Mouse (Mus musculus): ENCODE measurements around the gene Pou2f3. TPM values are rescaled to one million over a fixed set of nuclear protein-coding genes. Genes with fewer than 3 reads are reported as not detected.

Pou2f3 gene
- polyA plus RNA-seq, 2 experiments: not detected

- TF ChIP-seq CTCF (IDR thresholded peaks at IDR 0.05; ENCODE audit: low read depth) (no peak), EP300 (IDR thresholded peaks at IDR 0.05; ENCODE audit: low read depth) (no peak)
- no peaks in the 10 kb centered on the region for H3K4me1 ChIP-seq (replicated peaks; ENCODE audit: control insufficient read depth in 2 of 2, insufficient read depth in 2 of 2, low read length in 1 of 2)
- H3K36me3 ChIP-seq (replicated peaks; ENCODE audit: control insufficient read depth, insufficient read depth, low read depth): no peaks in the 10 kb centered on the region
- no peak overlapping the region for H3K4me3 ChIP-seq (ENCODE audit: insufficient read depth in 1 of 2, low read depth in 2 of 2, low read length in 2 of 2)
- H3K27ac ChIP-seq: no peak overlapping the region
- no peak overlapping the region for H3K4me2 ChIP-seq (ENCODE audit: low read depth)
- DNase-seq (ENCODE audit: low read depth in 3 of 3, low spot score in 3 of 3) (no peak), ATAC-seq (ENCODE audit: insufficient read depth) (no peak)
- WGBS (ENCODE audit: insufficient replicate concordance): 25% methylated on average over 6 of the region's 6 CpGs
- H3K27me3 ChIP-seq (ENCODE audit: control insufficient read depth, insufficient read depth, low read length): no peaks in the 10 kb centered on the region
- H3K9ac ChIP-seq (replicated peaks): no peak overlapping the region
- no peaks in the 10 kb centered on the region for H3K9me3 ChIP-seq (ENCODE audit: control insufficient read depth, low read length)
Measured at GRCm38 (mm10) chr9:43155960-43156359, 54.2 kb downstream of the Pou2f3 start.

DNA sequence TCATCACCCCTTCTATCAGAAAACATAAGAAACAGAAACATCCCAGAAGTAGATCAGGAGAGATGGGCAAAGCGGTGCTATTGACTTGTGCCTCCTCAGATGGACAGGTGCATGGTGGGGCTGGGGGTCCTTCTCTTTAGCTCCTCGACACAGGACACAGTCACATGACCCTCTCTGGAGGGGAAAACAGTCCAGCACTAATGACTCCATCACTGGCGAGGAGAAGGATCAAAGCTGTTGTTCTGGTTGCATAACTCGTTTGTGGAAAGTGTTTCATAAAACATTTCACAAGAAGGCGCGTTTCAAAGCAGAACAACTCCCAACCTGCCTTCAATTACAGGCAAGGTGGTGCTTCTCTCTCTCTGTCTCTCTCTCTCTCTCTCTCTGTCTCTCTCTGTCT, 58.4 kb downstream of the Pou2f3 start:
- no peak overlapping the region for H3K27ac ChIP-seq
- 58% methylated on average over 6 of the region's 6 CpGs for WGBS (ENCODE audit: insufficient replicate concordance)

DNA sequence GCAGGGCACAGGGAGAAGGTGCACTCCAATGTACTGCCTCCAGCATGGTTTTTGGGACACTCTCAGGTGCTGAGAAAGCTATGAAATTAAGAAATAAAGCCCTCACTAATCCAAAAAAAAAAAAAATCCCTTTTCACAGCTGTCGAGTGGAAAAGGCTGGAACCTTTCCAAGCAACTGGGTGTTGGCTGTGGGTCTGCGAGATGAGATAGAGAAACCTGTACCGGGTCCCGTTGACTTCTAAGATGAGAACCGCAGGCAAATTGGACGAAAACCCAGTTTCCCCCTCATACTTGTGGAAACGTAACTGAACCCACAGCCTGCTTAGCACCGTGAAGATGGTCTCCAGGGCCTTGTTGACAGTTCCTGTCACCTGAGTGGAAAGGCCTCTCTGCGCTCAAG, 59.2 kb downstream of the Pou2f3 start:
- Histone ChIP-seq H3K9me3 (ENCODE audit: control insufficient read depth, low read length) (no peaks in the 10 kb centered on the region), H3K27me3 (ENCODE audit: control insufficient read depth, insufficient read depth, low read length) (no peaks in the 10 kb centered on the region), H3K27ac (no peak overlapping the region), H3K36me3 (replicated peaks; ENCODE audit: control insufficient read depth, insufficient read depth, low read depth) (no peaks in the 10 kb centered on the region), H3K4me1 (replicated peaks; ENCODE audit: control insufficient read depth in 2 of 2, insufficient read depth in 2 of 2, low read length in 1 of 2) (no peaks in the 10 kb centered on the region), H3K4me2 (ENCODE audit: low read depth) (no peak overlapping the region), H3K4me3 (ENCODE audit: insufficient read depth in 1 of 2, low read depth in 2 of 2, low read length in 2 of 2) (no peak overlapping the region), H3K9ac (replicated peaks) (no peak overlapping the region)
- ATAC-seq (ENCODE audit: insufficient read depth) (no peak), DNase-seq (ENCODE audit: low read depth in 3 of 3, low spot score in 3 of 3) (no peak)
- 63% methylated on average over 9 of the region's 9 CpGs for WGBS (ENCODE audit: insufficient replicate concordance)
- TF ChIP-seq EP300 (IDR thresholded peaks at IDR 0.05; ENCODE audit: low read depth): no peak
- TF ChIP-seq CTCF (IDR thresholded peaks at IDR 0.05; ENCODE audit: low read depth): no peak

More for the DNA sequence above, 58.4 kb downstream of the Pou2f3 start:
- H3K9ac ChIP-seq (replicated peaks): no peak overlapping the region
- H3K4me1 ChIP-seq (replicated peaks; ENCODE audit: control insufficient read depth in 2 of 2, insufficient read depth in 2 of 2, low read length in 1 of 2): no peaks in the 10 kb centered on the region
- H3K27me3 ChIP-seq (ENCODE audit: control insufficient read depth, insufficient read depth, low read length): no peaks in the 10 kb centered on the region
- no peak for TF ChIP-seq EP300 (IDR thresholded peaks at IDR 0.05; ENCODE audit: low read depth)
- no peak for TF ChIP-seq CTCF (IDR thresholded peaks at IDR 0.05; ENCODE audit: low read depth)
- no peaks in the 10 kb centered on the region for H3K9me3 ChIP-seq (ENCODE audit: control insufficient read depth, low read length)
- DNase-seq (ENCODE audit: low read depth in 3 of 3, low spot score in 3 of 3): no peak
- H3K4me2 ChIP-seq (ENCODE audit: low read depth): no peak overlapping the region
- no peak for ATAC-seq (ENCODE audit: insufficient read depth)
- no peaks in the 10 kb centered on the region for H3K36me3 ChIP-seq (replicated peaks; ENCODE audit: control insufficient read depth, insufficient read depth, low read depth)
- H3K4me3 ChIP-seq (ENCODE audit: insufficient read depth in 1 of 2, low read depth in 2 of 2, low read length in 2 of 2): no peak overlapping the region

DNA sequence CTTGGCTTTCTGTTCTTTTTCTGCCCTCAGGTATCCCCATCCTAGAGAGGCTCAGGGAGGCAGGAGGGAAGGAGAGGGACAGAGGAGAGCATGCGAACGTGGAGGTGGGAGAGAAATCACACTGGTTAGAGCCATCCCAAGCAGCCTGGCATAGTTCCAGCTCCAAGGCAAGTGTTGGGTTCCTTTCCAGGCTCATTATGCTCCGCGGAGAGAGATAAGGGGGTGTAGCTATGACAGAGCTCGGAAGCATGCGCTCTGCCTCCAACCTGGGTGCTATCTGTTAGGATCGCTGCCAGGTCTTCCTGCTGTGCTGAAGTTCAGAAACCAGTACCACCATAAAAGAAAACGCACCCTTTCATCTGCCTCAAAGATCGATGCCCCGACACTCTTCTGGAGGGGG, 60.1 kb downstream of the Pou2f3 start:
- DNase-seq (ENCODE audit: low read depth in 3 of 3, low spot score in 3 of 3): no peak
- no peak overlapping the region for H3K4me2 ChIP-seq (ENCODE audit: low read depth)
- TF ChIP-seq CTCF (IDR thresholded peaks at IDR 0.05; ENCODE audit: low read depth) (no peak), EP300 (IDR thresholded peaks at IDR 0.05; ENCODE audit: low read depth) (no peak)

GRCm38 (mm10) chr9:43149498-43149897, 60.7 kb downstream of the Pou2f3 start:
- 52% methylated on average over 3 of the region's 3 CpGs for WGBS (ENCODE audit: insufficient replicate concordance)
- no peak for DNase-seq (ENCODE audit: low read depth in 3 of 3, low spot score in 3 of 3)

More for the DNA sequence above, 60.1 kb downstream of the Pou2f3 start:
- no peaks in the 10 kb centered on the region for H3K27me3 ChIP-seq (ENCODE audit: control insufficient read depth, insufficient read depth, low read length)
- ATAC-seq (ENCODE audit: insufficient read depth): no peak
- no peak overlapping the region for H3K9ac ChIP-seq (replicated peaks)
- H3K36me3 ChIP-seq (replicated peaks; ENCODE audit: control insufficient read depth, insufficient read depth, low read depth): no peaks in the 10 kb centered on the region
- no peak overlapping the region for H3K27ac ChIP-seq
- H3K9me3 ChIP-seq (ENCODE audit: control insufficient read depth, low read length): no peaks in the 10 kb centered on the region
- H3K4me3 ChIP-seq (ENCODE audit: insufficient read depth in 1 of 2, low read depth in 2 of 2, low read length in 2 of 2): no peak overlapping the region
- H3K4me1 ChIP-seq (replicated peaks; ENCODE audit: control insufficient read depth in 2 of 2, insufficient read depth in 2 of 2, low read length in 1 of 2): no peaks in the 10 kb centered on the region
- 29% methylated on average over 10 of the region's 10 CpGs for WGBS (ENCODE audit: insufficient replicate concordance)

More at GRCm38 (mm10) chr9:43149498-43149897, 60.7 kb downstream of the Pou2f3 start:
- Histone ChIP-seq H3K36me3 (replicated peaks; ENCODE audit: control insufficient read depth, insufficient read depth, low read depth) (no peaks in the 10 kb centered on the region), H3K4me3 (ENCODE audit: insufficient read depth in 1 of 2, low read depth in 2 of 2, low read length in 2 of 2) (no peak overlapping the region), H3K27ac (no peak overlapping the region), H3K4me1 (replicated peaks; ENCODE audit: control insufficient read depth in 2 of 2, insufficient read depth in 2 of 2, low read length in 1 of 2) (no peaks in the 10 kb centered on the region), H3K9ac (replicated peaks) (no peak overlapping the region), H3K4me2 (ENCODE audit: low read depth) (no peak overlapping the region), H3K9me3 (ENCODE audit: control insufficient read depth, low read length) (no peaks in the 10 kb centered on the region), H3K27me3 (ENCODE audit: control insufficient read depth, insufficient read depth, low read length) (no peaks in the 10 kb centered on the region)
- TF ChIP-seq CTCF (IDR thresholded peaks at IDR 0.05; ENCODE audit: low read depth): no peak
- no peak for TF ChIP-seq EP300 (IDR thresholded peaks at IDR 0.05; ENCODE audit: low read depth)
- no peak for ATAC-seq (ENCODE audit: insufficient read depth)

Data from liver, embryonic 14.5 days (tissue).